Mouse (Mus musculus) bone marrow macrophage, adult 2 months (primary cell): ENCODE results near the gene Nkd1. TPM values are rescaled to one million over a fixed set of nuclear protein-coding genes. Genes with fewer than 3 reads are reported as not detected.

ENCODE experiments used
- H3K27ac ChIP-seq: 2 replicates; pipeline ENCODE4 v1.5.1; 2012; ENCODE audit warnings: low read depth, low read length; ENCODE audit not compliant: insufficient read depth
- H3K4me1 ChIP-seq: 2 replicates; pipeline ENCODE4 v1.6.1; 2012; ENCODE audit warnings: low read length; ENCODE audit not compliant: control insufficient read depth, insufficient read depth
- H3K4me3 ChIP-seq: 2 replicates; pipeline ENCODE4 v1.5.1; 2012; ENCODE audit warnings: mild to moderate bottlenecking, low read length, moderate library complexity; ENCODE audit not compliant: insufficient read depth
- CTCF ChIP-seq: IDR thresholded peaks from 2 replicates; pipeline ENCODE4 v1.5.1; 2012; ENCODE audit warnings: low read depth, mild to moderate bottlenecking, low read length, moderate library complexity
- POLR2A ChIP-seq: IDR thresholded peaks from 2 replicates; pipeline ENCODE4 v1.6.1; 2012; ENCODE audit warnings: mild to moderate bottlenecking, low read depth, low read length, borderline replicate concordance
- polyA plus RNA-seq: library from polyadenylated mRNA; stranded (reverse); fragments of >200 nt; gene quantifications from 2 replicates; pipeline ENCODE4 v1.2.4, GENCODE M21; 2012; ENCODE audit not compliant: missing spikeins, insufficient read depth, insufficient read length

The Nkd1 gene
- polyA plus RNA-seq, 1 experiment, result not detected

- no peaks in the 10 kb centered on the region for H3K4me1 ChIP-seq
- H3K4me3 ChIP-seq, result no peak overlapping the region
- TF ChIP-seq CTCF (no peak), POLR2A (no peak)
- H3K27ac ChIP-seq, result no peak overlapping the region
These were observed 67.2 kb downstream of the Nkd1 start for GRCm38 (mm10) chr8:88588205-88588889.

- Histone ChIP-seq H3K4me1 (no peaks in the 10 kb centered on the region), H3K4me3 (no peak overlapping the region), H3K27ac (no peak overlapping the region)
- TF ChIP-seq POLR2A, result no peak
- no peak for TF ChIP-seq CTCF
These were observed 69.1 kb downstream of the Nkd1 start for GRCm38 (mm10) chr8:88590226-88590625.

GRCm38 (mm10) chr8:88593947-88594346 is 72.8 kb downstream of the Nkd1 start:
- H3K4me1 ChIP-seq, result no peaks in the 10 kb centered on the region
- no peak for TF ChIP-seq POLR2A
- no peak overlapping the region for H3K4me3 ChIP-seq
- no peak overlapping the region for H3K27ac ChIP-seq

- H3K27ac ChIP-seq, result no peak overlapping the region
- H3K4me3 ChIP-seq, result no peak overlapping the region
- TF ChIP-seq CTCF (no peak), POLR2A (no peak)
- H3K4me1 ChIP-seq, result no peaks in the 10 kb centered on the region
These were observed 74.9 kb downstream of the Nkd1 start for GRCm38 (mm10) chr8:88596042-88596441.

DNA sequence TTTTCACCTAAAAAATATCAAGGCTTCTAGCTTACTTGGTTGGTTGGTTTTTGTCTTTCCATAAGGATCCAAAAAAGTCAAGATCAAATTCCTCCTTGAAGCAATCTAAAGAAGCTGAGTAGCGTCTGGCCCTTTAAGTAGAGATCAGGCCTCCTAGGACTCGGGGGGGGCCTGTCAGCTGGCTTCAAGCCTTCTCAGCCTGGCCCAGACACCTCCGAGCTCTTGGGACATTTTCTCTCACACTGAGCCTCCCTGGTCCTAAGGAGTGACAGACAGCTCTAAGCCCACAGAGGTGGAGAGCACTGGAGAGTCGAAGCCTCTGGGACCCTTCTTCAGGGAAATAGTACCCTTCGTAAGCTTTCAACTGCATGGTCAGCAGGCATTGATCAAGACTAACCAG is 77.4 kb downstream of the Nkd1 start:
- no peak overlapping the region for H3K4me3 ChIP-seq
- TF ChIP-seq CTCF, result no peak
- no peak for TF ChIP-seq POLR2A
- H3K4me1 ChIP-seq, result no peaks in the 10 kb centered on the region
- H3K27ac ChIP-seq, result no peak overlapping the region

- Histone ChIP-seq H3K27ac (no peak overlapping the region), H3K4me3 (no peak overlapping the region), H3K4me1 (no peaks in the 10 kb centered on the region)
- TF ChIP-seq POLR2A (no peak), CTCF (no peak)
These were observed 78.3 kb downstream of the Nkd1 start for GRCm38 (mm10) chr8:88599491-88599890.

- Histone ChIP-seq H3K4me3 (no peak overlapping the region), H3K27ac (no peak overlapping the region), H3K4me1 (no peaks in the 10 kb centered on the region)
- no peak for TF ChIP-seq CTCF
- TF ChIP-seq POLR2A, result no peak
These were observed 82.4 kb downstream of the Nkd1 start for GRCm38 (mm10) chr8:88603446-88603989.

GRCm38 (mm10) chr8:88604065-88605038 is 83.2 kb downstream of the Nkd1 start:
- TF ChIP-seq POLR2A, result no peak
- TF ChIP-seq CTCF, result no peak
- Histone ChIP-seq H3K4me1 (no peaks in the 10 kb centered on the region), H3K4me3 (no peak overlapping the region), H3K27ac (no peak overlapping the region)

DNA sequence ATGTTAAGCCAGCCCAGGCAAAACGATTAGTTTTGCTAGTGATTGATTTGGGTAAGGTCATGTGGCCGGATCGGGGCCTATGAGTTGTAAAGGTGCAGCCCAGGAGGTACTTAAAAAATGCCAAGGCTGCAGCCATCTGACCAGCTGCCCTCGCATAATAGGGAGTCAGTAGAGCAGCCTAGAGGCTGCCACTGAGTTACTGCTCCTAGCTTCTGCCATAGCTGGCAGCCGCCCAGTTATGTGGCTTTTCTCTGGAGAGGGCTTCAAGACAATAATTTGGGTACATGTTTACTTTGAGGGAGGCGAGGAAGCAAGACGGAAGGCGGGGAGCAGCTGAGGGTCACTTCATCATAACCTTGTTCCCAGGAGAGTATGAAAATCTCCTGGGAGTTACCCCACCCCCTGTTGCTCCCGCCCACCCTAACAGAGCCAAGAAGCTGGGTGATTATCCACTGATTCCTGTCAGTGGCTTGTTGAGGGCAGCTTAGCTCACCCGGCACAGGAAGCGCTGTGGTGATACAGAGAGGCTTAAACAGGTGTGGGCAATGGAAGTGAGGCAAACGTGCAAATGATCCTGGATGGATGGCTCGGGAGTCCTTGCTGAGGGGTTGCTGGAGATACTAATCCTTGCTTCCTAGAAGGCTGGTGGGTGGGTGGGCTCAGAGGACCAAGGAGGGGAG is 84.3 kb downstream of the Nkd1 start:
- Histone ChIP-seq H3K4me1 (no peaks in the 10 kb centered on the region), H3K27ac (no peak overlapping the region), H3K4me3 (no peak overlapping the region)
- TF ChIP-seq POLR2A (no peak), CTCF (no peak)

GRCm38 (mm10) chr8:88609036-88609435 is 87.9 kb downstream of the Nkd1 start:
- H3K27ac ChIP-seq, result no peak overlapping the region
- no peaks in the 10 kb centered on the region for H3K4me1 ChIP-seq
- no peak for TF ChIP-seq POLR2A
- H3K4me3 ChIP-seq, result no peak overlapping the region
